Mouse (Mus musculus): ENCODE data around the gene Tex2.

Gene Tex2

GRCm38 (mm10) chr11:106486042-106486865 lies 127.0 kb downstream of the Tex2 start:
- DNase-seq (ENCODE audit: low spot score): no peak

GRCm38 (mm10) chr11:106485611-106486010 lies 127.6 kb downstream of the Tex2 start:
- DNase-seq (ENCODE audit: low spot score): no peak

- no peak for DNase-seq (ENCODE audit: low spot score)
Observed at GRCm38 (mm10) chr11:106484875-106485274, 128.3 kb downstream of the Tex2 start.

- no peak for DNase-seq (ENCODE audit: low spot score)
Observed at GRCm38 (mm10) chr11:106482867-106483266, 130.4 kb downstream of the Tex2 start.

- no peak for DNase-seq (ENCODE audit: low spot score)
Observed at GRCm38 (mm10) chr11:106481651-106482050, 131.6 kb downstream of the Tex2 start.

- DNase-seq (ENCODE audit: low spot score): no peak
Observed at GRCm38 (mm10) chr11:106480530-106480885, 132.7 kb downstream of the Tex2 start.

GRCm38 (mm10) chr11:106479619-106480529 lies 133.3 kb downstream of the Tex2 start:
- DNase-seq (ENCODE audit: low spot score): no peak

- no peak for DNase-seq (ENCODE audit: low spot score)
Observed at GRCm38 (mm10) chr11:106478745-106479144, 134.5 kb downstream of the Tex2 start.

- DNase-seq (ENCODE audit: low spot score): no peak
Observed at GRCm38 (mm10) chr11:106477505-106478160, 135.6 kb downstream of the Tex2 start.

- no peak for DNase-seq (ENCODE audit: low spot score)
Observed at GRCm38 (mm10) chr11:106475309-106475708, 137.9 kb downstream of the Tex2 start.

GRCm38 (mm10) chr11:106471629-106472028 lies 141.6 kb downstream of the Tex2 start:
- DNase-seq (ENCODE audit: low spot score): no peak

GRCm38 (mm10) chr11:106468509-106468908 lies 144.7 kb downstream of the Tex2 start:
- no peak for DNase-seq (ENCODE audit: low spot score)

GRCm38 (mm10) chr11:106465932-106466331 lies 147.3 kb downstream of the Tex2 start:
- no peak for DNase-seq (ENCODE audit: low spot score)

GRCm38 (mm10) chr11:106465545-106465903 lies 147.7 kb downstream of the Tex2 start:
- no peak for DNase-seq (ENCODE audit: low spot score)

- DNase-seq (ENCODE audit: low spot score): no peak
Observed at GRCm38 (mm10) chr11:106464681-106465544, 148.3 kb downstream of the Tex2 start.

GRCm38 (mm10) chr11:106463845-106464244 lies 149.4 kb downstream of the Tex2 start:
- no peak for DNase-seq (ENCODE audit: low spot score)

- DNase-seq (ENCODE audit: low spot score): no peak
Observed at GRCm38 (mm10) chr11:106462309-106462708, 150.9 kb downstream of the Tex2 start.

GRCm38 (mm10) chr11:106461145-106461932 lies 151.9 kb downstream of the Tex2 start:
- DNase-seq (ENCODE audit: low spot score): no peak

- DNase-seq (ENCODE audit: low spot score): no peak
Observed at GRCm38 (mm10) chr11:106460671-106461070, 152.6 kb downstream of the Tex2 start.

GRCm38 (mm10) chr11:106458540-106458939 lies 154.7 kb downstream of the Tex2 start:
- DNase-seq (ENCODE audit: low spot score): no peak
